Mouse (Mus musculus) ES-E14 (cell line): ENCODE data around the gene Gmpr. TPM values are rescaled to one million over a fixed set of nuclear protein-coding genes. Genes with fewer than 3 reads are reported as not detected.

Experiments used
- DNase-seq: peaks from one replicate; pipeline ENCODE4 v3.0.0-alpha.2; 2013; ENCODE audit warnings: low read depth, low spot score
- H3K27ac ChIP-seq: 2 replicates; pipeline ENCODE4 v1.5.1; 2012; ENCODE audit warnings: low read depth, mild to moderate bottlenecking, low read length, moderate library complexity, mixed read lengths; ENCODE audit not compliant: poor library complexity, insufficient read depth, severe bottlenecking
- H3K36me3 ChIP-seq: 2 replicates; pipeline ENCODE4 v1.6.1; 2012; ENCODE audit warnings: mild to moderate bottlenecking, low read length, moderate library complexity, mixed read lengths; ENCODE audit not compliant: control insufficient read depth, poor library complexity, insufficient read depth, severe bottlenecking
- H3K4me1 ChIP-seq, 2 experiments: fragments of 150-350 bp in 1 of 2; sonication (generic) in 1 of 2; 2 replicates each; pipeline ENCODE4 v1.6.1; 2012; ENCODE audit warnings: low read length in 2 of 2, mild to moderate bottlenecking in 1 of 2, mixed read lengths in 1 of 2; ENCODE audit not compliant: control insufficient read depth in 2 of 2, insufficient read depth in 2 of 2, poor library complexity in 1 of 2
- H3K4me3 ChIP-seq, 2 experiments: fragments of 150-350 bp in 1 of 2; sonication (generic) in 1 of 2; 2 replicates each; pipeline ENCODE4 v1.5.1; 2012; ENCODE audit warnings: low read length in 2 of 2, low read depth in 1 of 2, mild to moderate bottlenecking in 1 of 2, mixed read lengths in 1 of 2; ENCODE audit not compliant: insufficient read depth in 1 of 2, poor library complexity in 1 of 2, severe bottlenecking in 1 of 2
- H3K9ac ChIP-seq: 2 replicates; pipeline ENCODE4 v1.6.1; 2012; ENCODE audit warnings: low read depth, mild to moderate bottlenecking, low read length, mixed read lengths; ENCODE audit not compliant: poor library complexity, insufficient read depth, severe bottlenecking
- H3K9me3 ChIP-seq: fragments of 150-350 bp; sonication (generic); 2 replicates; pipeline ENCODE4 v1.6.1; 2012; ENCODE audit warnings: low read depth, mild to moderate bottlenecking, low read length; ENCODE audit not compliant: control insufficient read depth, insufficient read depth
- CHD2 ChIP-seq: IDR thresholded peaks from 2 replicates; pipeline ENCODE4 v1.6.1; 2014; ENCODE audit warnings: mild to moderate bottlenecking, low read depth, low read length, inconsistent platforms
- HCFC1 ChIP-seq: IDR thresholded peaks from 2 replicates; pipeline ENCODE4 v1.6.1; 2012; ENCODE audit warnings: low read length, inconsistent platforms, borderline replicate concordance; ENCODE audit not compliant: insufficient read depth
- MAFK ChIP-seq: IDR thresholded peaks from 2 replicates; pipeline ENCODE4 v1.6.1; 2014; ENCODE audit warnings: mild to moderate bottlenecking, low read depth, low read length, inconsistent platforms; ENCODE audit not compliant: insufficient read depth
- ZC3H11A ChIP-seq: IDR thresholded peaks from 2 replicates; pipeline ENCODE4 v1.6.1; 2012; ENCODE audit warnings: low read depth, mild to moderate bottlenecking, inconsistent platforms, low read length, borderline replicate concordance
- ZNF384 ChIP-seq: IDR thresholded peaks from 2 replicates; pipeline ENCODE4 v1.6.1; 2012; ENCODE audit warnings: low read depth, low read length, inconsistent platforms
- in situ Hi-C, 2 experiments: fragments of 600-800 bp; cut with MboI; formaldehyde crosslinking; loops; one replicate each; pipeline ENCODE4 v1.15.1; 2025; ENCODE audit warnings: low sequenced_read_pairs in 2 of 2, inconsistent platforms in 1 of 2; ENCODE audit not compliant: unreplicated experiment in 2 of 2
- total RNA-seq: library from RNA; depleted of rRNA; stranded (reverse); fragments of 300-350 nt; gene quantifications from 2 replicates; pipeline ENCODE4 v1.2.3, GENCODE M21; 2012

Gene Gmpr
- total RNA-seq, 1 experiment = 9.6 TPM

DNA sequence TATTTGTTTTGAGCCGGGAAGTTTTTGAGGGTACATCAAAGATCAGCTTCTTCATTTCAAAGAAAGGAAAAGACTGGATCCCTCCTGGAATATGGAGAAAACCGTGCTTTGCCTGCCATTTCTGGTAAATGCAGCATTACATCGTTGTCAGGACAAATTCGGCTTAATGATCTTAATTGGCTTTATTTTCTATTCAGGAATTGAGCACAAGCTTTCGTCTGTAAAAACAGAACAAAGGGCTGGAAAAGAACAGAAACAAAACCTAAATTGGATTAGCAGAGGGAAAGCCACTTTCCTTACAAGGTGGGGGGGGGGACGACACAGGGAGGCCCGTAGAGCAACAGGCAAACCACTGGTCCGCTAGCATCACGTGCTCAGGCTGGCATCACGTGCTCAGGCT, 33.9 kb upstream of the Gmpr start:
- H3K27ac ChIP-seq = no peak overlapping the region
- DNase-seq = no peak
- H3K4me3 ChIP-seq = no peak overlapping the region
- no peaks in the 10 kb centered on the region for H3K9me3 ChIP-seq
- H3K9ac ChIP-seq = no peak overlapping the region
- H3K4me1 ChIP-seq = peaks cover 0 to 7% of the 10 kb centered on the region in 2 experiments; a peak in 1 of 4 replicates
- no peaks in the 10 kb centered on the region for H3K36me3 ChIP-seq
- in situ Hi-C loops = no loop called here
- TF ChIP-seq CHD2 = no peak
- TF ChIP-seq ZC3H11A = no peak
- TF ChIP-seq MAFK = no peak
- no peak for TF ChIP-seq ZNF384
- no peak for TF ChIP-seq HCFC1

GRCm38 (mm10) chr13:45475297-45475696, 31.9 kb upstream of the Gmpr start:
- in situ Hi-C loops = loop anchor here (5.0 kb wide), 1 partner anchor 443 kb away; no protein-coding TSS in a partner anchor
- H3K4me3 ChIP-seq = no peak overlapping the region
- H3K36me3 ChIP-seq = no peaks in the 10 kb centered on the region
- H3K27ac ChIP-seq = no peak overlapping the region
- TF ChIP-seq ZC3H11A = no peak
- no peak for TF ChIP-seq CHD2
- TF ChIP-seq HCFC1 = no peak
- no peak for TF ChIP-seq ZNF384
- TF ChIP-seq MAFK = no peak
- no peak for DNase-seq
- H3K9ac ChIP-seq = no peak overlapping the region
- 0 out of 4 replicates have a peak, but pooled peaks cover 0 to 3% of the 10 kb centered on the region in 2 experiments for H3K4me1 ChIP-seq
- H3K9me3 ChIP-seq = no peaks in the 10 kb centered on the region

DNA sequence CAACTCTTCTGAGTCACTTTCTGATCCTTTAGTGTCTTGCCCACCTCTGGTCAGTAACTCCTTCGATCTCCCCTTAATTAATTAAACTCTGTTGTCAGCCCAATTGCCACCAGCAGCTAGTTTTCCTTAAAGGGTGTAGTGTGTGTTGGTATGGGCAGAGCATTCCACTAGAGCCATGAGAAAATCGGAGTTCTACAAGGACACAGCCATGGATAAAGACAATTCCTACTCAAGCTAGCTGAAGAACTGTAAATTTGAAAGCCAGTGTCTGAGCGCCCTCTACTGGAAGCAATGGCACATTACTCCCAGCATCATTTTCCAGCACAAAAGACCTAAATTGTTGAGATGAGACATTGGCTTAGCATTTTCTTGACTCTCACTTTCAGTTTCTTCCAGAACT, 30.1 kb upstream of the Gmpr start:
- Histone ChIP-seq H3K27ac (no peak overlapping the region), H3K36me3 (no peaks in the 10 kb centered on the region), H3K4me3 (no peak overlapping the region), H3K4me1 (0 out of 4 replicates have a peak, but pooled peaks cover 0 to 3% of the 10 kb centered on the region in 2 experiments), H3K9ac (no peak overlapping the region), H3K9me3 (no peaks in the 10 kb centered on the region)
- DNase-seq = peak; percentile 64
- in situ Hi-C loops = loop anchor here (5.0 kb wide), 1 partner anchor 445 kb away; no protein-coding TSS in a partner anchor
- TF ChIP-seq HCFC1 = no peak
- peak; percentile 97 for TF ChIP-seq ZC3H11A

DNA sequence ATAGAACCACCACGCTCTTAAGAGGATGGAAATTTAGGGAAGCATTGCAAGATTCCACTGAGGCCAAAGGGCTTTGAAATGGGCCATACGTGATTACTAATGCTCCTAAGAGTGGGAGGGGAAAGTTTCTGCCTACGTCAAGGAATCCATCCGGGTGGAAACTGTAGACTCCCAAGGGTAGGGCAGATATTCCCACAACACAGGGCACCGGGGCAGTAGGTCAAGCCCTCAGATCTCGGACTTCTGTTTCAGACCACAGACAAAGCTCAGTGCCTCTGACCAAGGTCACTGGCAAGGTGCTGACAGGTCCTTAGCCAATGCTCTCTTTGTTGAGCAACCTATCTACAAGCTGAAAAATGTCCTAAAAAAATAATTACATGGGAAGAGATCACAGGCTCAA, 27.3 kb upstream of the Gmpr start:
- Histone ChIP-seq H3K27ac (no peak overlapping the region), H3K9ac (no peak overlapping the region), H3K4me1 (no peaks in the 10 kb centered on the region), H3K36me3 (no peaks in the 10 kb centered on the region), H3K4me3 (no peak overlapping the region), H3K9me3 (no peaks in the 10 kb centered on the region)
- no peak for TF ChIP-seq HCFC1
- no peak for TF ChIP-seq ZNF384
- no peak for TF ChIP-seq MAFK
- no peak for TF ChIP-seq CHD2
- TF ChIP-seq ZC3H11A = no peak
- in situ Hi-C loops = loop anchor here (5.0 kb wide), 1 partner anchor 448 kb away; no protein-coding TSS in a partner anchor
- no peak for DNase-seq

DNA sequence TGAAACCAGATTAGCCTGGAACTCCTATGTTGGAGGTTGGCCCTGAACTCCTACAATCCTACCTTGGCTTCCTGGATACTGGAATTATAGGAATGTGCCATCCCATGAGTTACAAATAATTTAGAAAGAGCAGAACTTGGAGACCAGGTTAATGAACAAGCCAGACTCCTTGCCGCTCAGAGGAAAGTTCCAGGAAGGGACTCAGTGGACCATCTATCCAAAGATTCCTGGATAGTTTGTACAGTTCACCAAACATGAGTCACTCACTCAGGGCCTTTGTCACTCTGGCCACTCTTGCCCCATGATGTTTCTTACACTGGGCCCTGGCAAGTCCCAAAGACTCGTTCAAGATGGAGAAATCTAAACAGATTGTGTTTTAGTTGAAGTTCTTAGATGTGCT, 24.0 kb upstream of the Gmpr start:
- DNase-seq = no peak
- no peak overlapping the region for H3K9ac ChIP-seq
- no peak overlapping the region for H3K4me3 ChIP-seq
- TF ChIP-seq HCFC1 (no peak), MAFK (no peak), ZC3H11A (no peak)
- in situ Hi-C loops = no loop called here
- H3K4me1 ChIP-seq = no peaks in the 10 kb centered on the region
- H3K36me3 ChIP-seq = no peaks in the 10 kb centered on the region
- H3K9me3 ChIP-seq = no peaks in the 10 kb centered on the region
- no peak overlapping the region for H3K27ac ChIP-seq
